Mouse (Mus musculus) small intestine, adult 10 weeks (tissue): ENCODE measurements around the gene Crlf3. TPM values are rescaled to one million over a fixed set of nuclear protein-coding genes. Genes with fewer than 3 reads are reported as not detected.

Experiments
- polyA plus RNA-seq: library from polyadenylated mRNA; stranded (reverse); fragments of 350-450 nt; fragmentation: Illumina TruSeq; extraction: RNeasy Lipid Tissue Mini Kit (QIAGEN cat#74804); gene quantifications from one replicate; pipeline ENCODE4 v1.2.3, GENCODE M21; 2014; ENCODE audit warnings: low replicate concordance

The Crlf3 gene
- polyA plus RNA-seq, result 23.4 TPM

GRCm38 (mm10) chr11:80080826-80081728 is at the start of gene Crlf3:
Gene Crlf3, minus strand, starts transcription at chr11:80080991.

GRCm38 (mm10) chr11:80088917-80089816 is 8.4 kb upstream of the Crlf3 start, which contains the start of gene Atad5:
Gene Atad5, plus strand, starts transcription at chr11:80089400.

Other genes starting within 250 kb of the Crlf3 start
- gene Utp6, start 118.6 kb downstream of the Crlf3 start, polyA plus RNA-seq, result 34.9 TPM
- gene Suz12, start 87.9 kb downstream of the Crlf3 start, polyA plus RNA-seq, result 149 TPM
- gene Atad5, start 8.4 kb upstream of the Crlf3 start, polyA plus RNA-seq, result 10.0 TPM
- gene Tefm, start 61.2 kb upstream of the Crlf3 start, polyA plus RNA-seq, result 14.9 TPM
- gene Adap2, start 73.1 kb upstream of the Crlf3 start, polyA plus RNA-seq, result 10.7 TPM
- 4.4 TPM for gene Rnf135, start 102.9 kb upstream of the Crlf3 start, polyA plus RNA-seq
- 68.6 TPM for gene Rhot1, start 128.0 kb upstream of the Crlf3 start, polyA plus RNA-seq
- gene Rhbdl3, start 219.9 kb upstream of the Crlf3 start, polyA plus RNA-seq, result 0.33 TPM